Mouse (Mus musculus) liver, adult (tissue): ENCODE measurements around the gene Anxa2.

Experiments used
- GATA4 ChIP-seq: IDR thresholded peaks from 2 replicates; pipeline ENCODE4 v1.6.1; 2014; ENCODE audit warnings: mild to moderate bottlenecking, low read length; ENCODE audit not compliant: insufficient replicate concordance

The Anxa2 gene

DNA sequence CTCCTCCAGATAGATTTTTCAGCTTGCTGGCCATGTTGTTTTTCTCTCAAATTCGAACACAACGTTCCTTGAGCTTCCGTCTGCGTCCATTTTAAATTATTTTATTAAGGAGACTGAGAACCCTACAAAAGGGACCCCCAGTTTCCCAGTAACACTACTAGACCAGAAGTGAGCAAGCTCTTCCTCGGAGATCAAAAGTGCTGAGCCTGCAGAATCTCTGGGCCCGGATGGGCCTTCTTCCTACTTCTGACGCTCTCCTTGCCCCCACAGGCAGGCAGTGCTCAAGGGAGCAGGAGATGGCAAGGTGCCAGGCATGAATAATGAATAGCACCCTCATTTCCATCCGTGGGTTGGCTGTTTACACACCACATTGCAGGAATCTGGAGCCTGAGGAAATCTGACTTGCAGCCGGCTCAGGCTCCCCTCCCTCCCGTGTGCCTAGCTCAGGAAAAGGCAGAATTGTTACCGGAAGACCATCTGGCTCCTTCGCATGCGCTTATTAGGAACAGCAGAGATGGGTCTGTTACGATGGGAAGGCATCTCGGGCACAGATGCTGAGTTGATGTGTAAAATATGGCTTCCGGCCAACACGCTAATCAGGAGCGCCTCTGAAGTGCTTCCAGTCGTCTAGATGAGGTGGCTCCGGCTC, 64.1 kb downstream of the Anxa2 start:
- TF ChIP-seq GATA4, result no peak
